Mouse (Mus musculus) left cerebral cortex, postnatal 36 days (tissue): Measurements from ENCODE around the gene Ptges3l. TPM values are rescaled to one million over a fixed set of nuclear protein-coding genes. Genes with fewer than 3 reads are reported as not detected.
"Not testable (repeated sequence)": the region's sequence is repeated elsewhere in the genome, so short reads cannot be mapped to it uniquely, and the experiment has no call there.

ENCODE experiments used
- DNase-seq, 2 experiments: peaks; one replicate each; pipeline ENCODE4 v3.0.0; 2021 to 2022; ENCODE audit warnings: low spot score in 2 of 2, mixed read lengths in 1 of 2
- intact Hi-C: fragments of 180-260 bp; cut with DNase I; formaldehyde crosslinking; loops from one replicate; pipeline ENCODE4 v1.15.1; 2025
- total RNA-seq, 2 experiments: library from RNA; stranded (reverse); gene quantifications; 2 replicates each; pipeline ENCODE4 v1.2.3; 2021

The Ptges3l gene
- 1 to 10 TPM; 3.3 to 4.7 TPM for total RNA-seq

DNA sequence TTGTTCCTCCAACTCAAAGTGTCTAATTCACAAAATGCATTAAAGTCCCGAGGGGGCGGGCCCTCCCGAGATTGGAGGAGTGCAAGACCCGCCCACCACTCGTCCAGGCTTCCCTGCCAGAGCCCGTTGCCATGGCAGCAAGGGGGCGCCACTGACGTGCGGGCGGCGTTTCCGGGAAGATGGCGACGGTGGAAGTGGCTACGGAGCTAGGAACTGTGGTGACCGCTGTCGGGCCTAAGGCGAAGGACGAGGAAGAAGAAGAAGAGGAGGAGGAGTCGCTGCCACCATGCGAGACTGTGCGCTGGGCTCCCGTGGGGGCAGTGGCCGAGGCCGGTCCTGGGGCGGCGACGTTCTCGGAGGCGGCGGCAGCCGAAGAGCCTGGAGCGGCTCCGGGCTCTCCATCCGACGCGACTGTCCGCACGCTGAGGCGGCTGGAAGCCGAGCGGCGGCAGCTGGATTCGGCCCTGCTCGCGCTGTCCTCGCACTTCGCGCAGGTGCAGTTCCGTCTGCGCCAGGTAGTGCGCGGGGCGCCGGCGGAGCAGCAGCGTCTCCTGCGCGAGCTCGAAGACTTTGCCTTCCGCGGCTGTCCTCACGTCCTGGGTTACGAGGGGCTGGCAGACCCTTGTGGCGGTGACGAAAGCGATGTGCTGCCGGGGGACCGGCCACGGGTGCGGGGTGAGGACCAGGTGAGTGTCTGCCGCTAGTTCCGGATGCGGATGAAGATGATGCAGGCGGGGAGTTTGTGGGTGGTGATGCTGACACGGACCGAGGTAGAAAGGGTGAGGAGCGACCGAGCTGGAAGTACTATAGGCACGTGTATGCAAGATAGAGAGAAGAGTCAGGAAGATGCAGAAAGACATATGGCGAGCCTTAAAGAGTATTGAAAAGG is at the start of gene Ptges3l, which contains the start of gene Rundc1:
Gene Ptges3l (minus strand): TSS at position 409 of the 889 bp plus-strand sequence.
Gene Rundc1 (plus strand): TSS at position 161 of the 889 bp plus-strand sequence.
- DNase-seq: peak; percentile 96 to 98
- intact Hi-C loops: no loop called here

DNA sequence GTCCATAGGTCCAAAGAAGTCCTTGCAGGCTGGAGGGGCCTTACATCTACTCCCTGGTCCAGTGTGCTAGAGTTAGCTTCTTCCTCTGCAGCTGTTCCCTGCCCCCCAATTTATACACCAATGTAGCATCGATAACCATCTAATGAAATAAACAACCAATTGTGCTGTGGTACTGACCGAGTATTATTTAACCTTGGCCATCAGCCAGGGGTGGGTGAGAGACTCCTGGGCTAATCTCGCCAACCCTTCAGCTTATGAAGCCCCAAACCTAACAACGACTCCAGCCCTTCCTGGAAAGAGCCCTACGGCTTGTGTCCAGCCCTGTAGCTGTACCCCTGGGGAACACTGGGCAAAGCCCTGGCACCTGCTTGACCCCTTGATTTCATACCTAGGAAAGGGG is 49.2 kb upstream of the Ptges3l start:
- intact Hi-C loops: no loop called here
- no peak for DNase-seq

DNA sequence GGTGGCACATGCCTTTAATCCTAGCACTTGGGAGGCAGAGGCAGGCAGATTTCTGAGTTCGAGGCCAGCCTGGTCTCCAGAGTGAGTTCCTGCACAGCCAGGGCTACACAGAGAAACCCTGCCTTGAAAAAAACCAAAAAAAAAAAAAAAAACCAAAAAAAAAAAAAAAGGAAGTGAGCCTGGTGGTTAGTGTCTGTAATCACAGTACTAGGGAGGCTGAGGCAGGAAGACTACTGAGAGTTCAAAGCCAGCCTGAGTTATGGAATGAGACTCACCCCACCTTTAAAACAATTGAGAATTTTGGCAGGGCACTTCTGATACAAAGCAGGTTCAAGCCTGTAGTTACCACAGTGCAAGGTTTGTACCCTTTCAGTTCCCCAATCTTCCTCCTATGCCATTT is 48.6 kb upstream of the Ptges3l start:
- DNase-seq, intact Hi-C loops: not testable (repeated sequence)

DNA sequence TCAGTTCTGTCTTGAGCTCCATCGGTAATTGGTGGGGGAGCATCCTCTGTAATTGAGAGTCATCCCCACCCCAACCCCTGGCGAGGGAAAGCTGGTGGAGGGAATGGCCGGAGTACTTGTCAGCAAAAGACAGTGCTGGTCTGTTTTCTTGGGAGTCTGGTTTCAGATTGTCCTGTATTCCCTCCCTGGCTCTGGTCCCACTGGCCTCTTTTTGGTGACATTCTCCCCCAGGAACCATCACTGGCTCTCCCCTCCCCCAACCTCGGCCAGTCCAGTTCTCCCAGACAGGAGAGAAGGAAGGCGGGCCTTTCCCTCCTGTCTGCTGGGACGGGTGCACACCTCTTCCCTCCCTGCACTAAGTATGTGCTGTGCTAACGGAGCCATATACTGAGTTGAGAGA is 47.2 kb upstream of the Ptges3l start:
- peak in 1 of 2 experiments; percentile 21 for DNase-seq
- intact Hi-C loops: no loop called here

DNA sequence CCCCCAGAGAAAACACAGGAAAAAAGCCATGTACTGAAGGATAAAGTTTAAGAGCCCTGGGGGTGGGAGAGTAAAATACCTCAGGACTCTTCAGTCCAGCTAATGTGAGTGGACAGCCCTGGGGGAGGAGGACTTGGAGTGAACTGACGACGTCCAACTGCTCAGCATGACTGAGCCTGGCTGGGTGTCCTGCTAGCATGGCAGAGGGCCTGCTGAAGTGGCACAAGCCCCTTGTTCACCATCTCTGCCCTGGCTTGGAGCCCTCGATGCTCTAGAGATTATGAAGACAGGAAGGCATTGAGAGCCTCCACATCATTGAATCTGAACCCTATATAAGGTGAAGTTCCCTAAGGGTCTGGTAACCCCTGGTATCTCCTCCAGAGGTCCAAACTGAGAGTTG is 46.8 kb upstream of the Ptges3l start:
- intact Hi-C loops: no loop called here
- no peak for DNase-seq

DNA sequence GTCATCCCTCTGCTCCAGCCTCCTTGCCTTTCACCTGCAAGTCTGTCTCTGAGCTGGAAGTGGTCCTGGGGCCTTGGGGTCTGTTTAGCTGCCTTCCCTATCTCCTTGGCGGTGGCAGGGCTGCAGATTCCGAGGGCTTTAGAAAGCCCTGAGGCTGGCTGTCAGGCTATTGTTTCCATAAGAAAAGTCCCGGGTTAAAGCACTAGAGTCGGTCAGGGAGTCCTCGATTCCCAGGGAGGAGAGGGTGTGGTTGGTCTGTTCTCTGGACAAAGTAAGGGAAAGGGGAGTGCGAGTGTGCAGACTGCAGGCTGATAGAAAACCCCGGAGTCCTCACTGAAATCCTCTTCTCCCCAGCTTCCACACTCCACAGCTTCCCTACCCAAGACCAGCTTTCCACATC is 45.1 kb upstream of the Ptges3l start:
- intact Hi-C loops: no loop called here

DNA sequence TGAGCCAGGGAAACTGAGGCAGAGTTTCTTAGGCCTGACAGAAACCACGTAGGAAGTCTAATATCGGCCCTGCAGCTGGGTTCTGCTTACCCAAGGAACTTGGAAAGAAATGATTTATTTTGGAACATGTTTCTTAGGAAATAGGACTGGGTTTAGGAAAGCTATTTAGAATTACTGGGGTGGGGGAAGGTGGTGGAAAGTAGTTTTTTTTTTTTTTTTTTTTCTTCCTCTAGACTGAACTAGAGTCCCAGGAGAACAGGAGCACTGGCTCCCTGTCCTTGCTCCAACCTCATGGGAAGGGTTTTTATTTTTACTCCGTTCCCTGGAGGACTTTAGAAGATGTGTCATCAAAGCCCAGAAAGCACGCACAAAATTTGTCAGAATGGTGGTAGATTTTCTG is 44.0 kb upstream of the Ptges3l start:
- intact Hi-C loops: loop anchor here (2.0 kb wide), 1 partner anchor 50 kb away; no protein-coding TSS in a partner anchor
- DNase-seq: no peak

More for the DNA sequence above, 45.1 kb upstream of the Ptges3l start:
- no peak for DNase-seq

DNA sequence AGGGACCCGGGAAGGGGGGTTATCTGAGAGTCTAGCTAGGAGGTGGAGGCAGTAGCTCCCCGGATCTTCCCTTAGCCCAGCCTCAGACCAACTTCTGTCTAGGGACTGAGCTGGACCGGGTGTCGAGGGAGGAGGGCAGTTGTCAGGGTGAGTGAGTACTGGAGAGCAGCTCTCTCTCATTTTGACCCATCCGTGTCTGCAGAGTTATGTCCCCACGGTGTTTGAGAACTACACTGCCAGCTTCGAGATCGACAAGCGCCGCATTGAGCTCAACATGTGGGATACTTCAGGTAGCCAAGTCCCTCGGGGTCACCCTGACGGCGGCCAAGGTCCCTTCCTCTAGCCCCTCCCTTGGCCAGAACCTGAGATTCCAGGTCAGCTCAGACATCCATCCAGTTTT is 43.6 kb upstream of the Ptges3l start:
- intact Hi-C loops: loop anchor here (2.0 kb wide), 1 partner anchor 50 kb away; no protein-coding TSS in a partner anchor
- DNase-seq: no peak

DNA sequence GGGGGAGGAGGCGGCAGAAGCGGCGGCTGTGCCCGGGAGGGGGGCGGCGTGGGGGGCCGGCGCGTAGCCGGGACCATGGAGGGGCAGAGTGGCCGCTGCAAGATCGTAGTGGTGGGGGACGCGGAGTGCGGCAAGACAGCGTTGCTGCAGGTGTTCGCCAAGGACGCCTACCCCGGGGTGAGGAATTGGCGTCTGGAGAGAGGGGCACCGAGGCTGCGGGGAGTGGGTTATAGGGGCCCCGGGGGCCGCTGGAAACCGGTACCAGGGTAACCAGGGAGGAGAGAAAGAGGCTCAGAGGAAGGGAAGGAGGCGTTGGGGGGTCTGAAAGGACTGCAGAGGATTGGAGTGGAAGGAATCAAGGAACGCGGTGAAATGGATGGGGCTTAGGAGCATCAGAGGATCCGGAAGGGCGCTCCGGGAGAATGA is 43.1 kb upstream of the Ptges3l start:
- peak in 1 of 2 experiments; percentile 25 for DNase-seq
- intact Hi-C loops: loop anchor here (2.0 kb wide), 1 partner anchor 51 kb away; no protein-coding TSS in a partner anchor

DNA sequence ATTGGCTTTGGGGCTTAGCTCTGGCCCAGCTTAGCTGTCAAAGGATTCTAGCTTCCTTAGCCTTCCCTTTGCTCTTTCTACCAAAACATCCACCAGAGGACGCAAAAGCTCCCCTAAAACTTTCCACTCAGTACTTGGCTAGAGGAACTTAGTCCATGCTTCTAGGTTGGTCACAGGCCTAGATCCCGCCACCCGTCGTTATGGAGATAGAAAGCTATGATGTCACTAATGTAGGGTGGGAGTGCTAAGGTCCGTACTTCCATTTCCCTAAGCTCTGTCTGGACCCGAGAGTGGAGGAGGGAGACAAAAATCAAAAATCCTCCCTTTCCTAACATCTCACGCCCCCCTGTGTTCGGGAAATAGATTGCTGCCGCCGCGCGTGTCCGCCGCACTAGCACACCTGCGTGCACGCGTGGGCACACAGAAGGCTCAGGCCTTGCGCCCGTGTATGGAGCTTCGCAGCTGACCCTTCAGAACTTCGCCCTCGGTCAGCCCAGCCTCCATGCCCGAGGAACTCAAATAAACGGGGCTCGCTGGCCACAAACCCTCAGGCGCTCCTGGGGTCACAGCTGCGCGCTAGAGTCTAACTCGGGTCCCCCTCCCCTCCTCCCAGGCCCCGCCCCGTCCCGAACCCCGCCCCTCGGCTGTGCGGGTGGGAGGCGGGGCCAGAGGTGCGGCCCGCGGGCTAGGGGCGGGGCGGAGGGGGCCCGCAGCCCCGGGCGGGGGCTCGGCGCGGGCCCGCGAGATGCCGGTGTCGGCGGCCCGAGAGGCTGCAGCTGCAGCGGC is 42.5 kb upstream of the Ptges3l start:
- DNase-seq: peak; percentile 47 to 55
- intact Hi-C loops: loop anchor here (2.0 kb wide), 2 partner anchors 51 to 85 kb away; partner anchors contain the start of gene Nbr1

DNA sequence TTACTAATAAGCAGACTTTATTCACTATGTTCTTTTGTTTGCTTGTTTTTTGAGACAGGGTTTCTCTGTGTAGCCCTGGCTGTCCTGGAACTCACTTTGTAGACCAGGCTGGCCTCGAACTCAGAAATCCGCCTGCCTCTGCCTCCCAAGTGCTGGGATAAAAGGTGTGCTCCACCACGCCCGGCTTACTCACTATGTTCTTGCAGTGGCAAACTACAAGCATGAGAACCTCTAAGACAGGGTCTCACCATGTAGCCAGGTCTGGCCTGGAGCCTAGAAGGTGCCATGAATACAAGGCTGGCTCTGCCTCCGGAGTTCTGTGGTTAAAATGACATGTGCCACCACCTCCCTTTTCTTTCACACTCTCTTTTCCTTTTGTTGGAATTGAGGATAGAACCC is 41.4 kb upstream of the Ptges3l start:
- intact Hi-C loops: loop anchor here (2.0 kb wide), 1 partner anchor 86 kb away; the partner anchor contains the start of gene Nbr1
- DNase-seq: not testable (repeated sequence)

DNA sequence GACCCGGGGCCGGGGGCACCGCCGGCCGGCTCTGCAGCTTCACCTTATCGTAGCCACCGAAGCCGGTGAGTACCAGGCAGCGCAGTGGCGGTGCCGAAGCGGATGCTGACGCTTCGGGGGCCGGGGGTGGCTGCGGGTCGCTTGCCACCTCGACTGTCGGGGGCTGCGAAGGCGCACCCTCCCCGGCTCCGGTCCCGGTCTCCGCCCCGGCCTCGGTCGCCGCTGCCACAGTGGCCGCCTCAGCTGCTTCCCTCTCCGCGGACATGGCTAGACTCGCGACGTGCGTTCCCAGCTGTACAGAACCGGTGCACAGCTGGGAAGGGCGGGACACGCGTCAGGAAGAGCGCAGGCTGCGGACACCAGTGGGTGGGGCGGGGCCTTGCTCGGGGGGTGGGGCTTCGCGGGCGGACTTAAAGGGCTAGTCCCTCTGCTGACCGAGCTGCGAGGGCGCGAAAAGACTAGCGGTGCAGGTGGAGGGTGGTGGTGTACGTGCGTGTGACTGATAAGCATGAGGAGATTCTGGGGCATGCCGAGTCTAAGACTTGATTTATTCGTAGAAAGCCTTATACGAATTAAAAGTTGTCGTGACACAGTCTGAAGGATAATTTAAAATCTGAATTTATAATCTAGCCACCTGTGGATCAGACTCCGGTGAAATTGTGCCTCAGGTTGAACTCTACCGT is 40.9 kb upstream of the Ptges3l start, which contains the start of gene Vat1:
Gene Vat1 (minus strand): TSS at position 362 of the 683 bp plus-strand sequence.
- peak; percentile 50 to 64 for DNase-seq
- intact Hi-C loops: loop anchor here (2.0 kb wide), 1 partner anchor 87 kb away; the partner anchor contains the start of gene Nbr1

DNA sequence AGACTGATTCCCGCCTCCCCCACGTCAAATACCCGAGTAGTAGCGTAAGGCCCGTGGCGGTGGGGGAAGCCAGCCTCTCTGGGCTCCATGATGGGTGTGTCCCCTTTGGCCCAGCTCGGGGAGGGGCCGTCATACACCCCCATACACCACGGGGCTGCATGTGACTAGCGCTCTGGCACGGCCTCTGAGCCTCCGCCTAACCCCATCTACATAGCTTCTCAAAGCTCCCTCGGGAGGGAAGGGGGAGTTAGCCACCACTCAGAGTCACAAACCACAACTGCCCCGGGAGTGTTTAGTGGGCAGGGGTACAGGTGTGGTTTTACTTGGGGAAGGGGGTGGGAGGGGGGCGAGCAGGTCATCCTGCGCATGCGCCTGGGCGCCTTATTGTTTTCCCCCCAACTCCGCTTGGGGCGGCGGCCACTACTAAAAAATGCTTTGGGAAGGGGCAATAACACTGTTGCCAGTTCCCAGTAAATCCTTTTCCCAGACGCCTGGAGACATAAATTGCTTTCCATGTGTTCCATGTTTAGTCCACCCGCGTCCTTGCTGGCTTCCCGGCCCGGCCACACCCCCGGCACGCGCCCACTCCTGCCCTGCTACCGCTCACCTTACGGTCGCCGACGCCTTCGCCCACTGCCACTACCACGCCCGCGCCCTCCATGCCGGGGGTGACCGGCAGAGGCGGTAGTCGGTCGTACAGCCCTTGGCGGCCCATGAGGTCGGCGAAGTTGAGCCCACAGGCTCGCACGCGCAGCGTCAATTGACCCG is 40.2 kb upstream of the Ptges3l start:
- peak; percentile 22 to 32 for DNase-seq
- intact Hi-C loops: no loop called here

DNA sequence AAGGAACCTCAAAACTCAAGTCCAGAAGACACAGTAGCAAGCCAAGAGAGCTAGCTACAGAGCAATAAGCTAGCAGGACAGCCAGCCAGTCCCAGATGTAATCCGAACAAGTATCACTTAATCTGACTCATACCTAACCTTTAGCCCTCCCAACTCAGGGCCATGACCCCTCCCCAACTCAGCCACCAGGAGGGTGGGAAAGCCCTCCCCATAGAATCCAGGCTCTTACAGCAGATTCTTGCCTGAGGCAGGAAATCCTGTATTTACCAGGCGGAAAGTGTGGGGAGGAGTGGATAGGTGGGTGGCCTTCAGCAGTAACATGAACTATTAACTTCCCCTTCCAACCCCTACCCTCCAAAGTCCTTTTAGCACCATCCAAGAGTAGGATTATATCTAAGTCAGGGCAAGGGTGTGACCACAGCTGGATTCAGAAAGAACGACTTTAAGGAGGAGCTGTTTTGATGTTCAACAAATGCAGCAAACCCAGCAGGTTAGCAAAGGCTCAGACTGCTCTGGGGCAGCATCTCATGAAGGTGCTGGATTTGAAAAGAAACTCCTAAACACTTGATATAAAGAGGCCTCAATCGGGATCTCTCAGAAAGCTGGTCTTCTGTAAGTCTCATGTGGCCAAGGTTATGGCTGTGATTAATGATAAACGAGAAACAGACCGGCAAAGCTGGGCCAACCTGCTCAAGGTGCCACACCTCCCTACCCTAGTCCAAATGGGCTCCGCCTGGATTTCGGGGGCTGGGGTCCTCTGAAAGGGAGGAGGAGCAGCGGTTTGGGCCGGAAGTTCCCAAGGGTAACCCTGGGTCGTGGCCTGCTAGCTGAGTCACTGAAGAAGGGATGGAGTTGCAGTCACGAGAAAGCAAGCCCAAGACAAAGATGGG is 39.3 kb upstream of the Ptges3l start, which contains the start of gene Rnd2:
Gene Rnd2 (plus strand): TSS at position 789 of the 890 bp plus-strand sequence.
- peak in 1 of 2 experiments; percentile 7 for DNase-seq
- intact Hi-C loops: no loop called here

DNA sequence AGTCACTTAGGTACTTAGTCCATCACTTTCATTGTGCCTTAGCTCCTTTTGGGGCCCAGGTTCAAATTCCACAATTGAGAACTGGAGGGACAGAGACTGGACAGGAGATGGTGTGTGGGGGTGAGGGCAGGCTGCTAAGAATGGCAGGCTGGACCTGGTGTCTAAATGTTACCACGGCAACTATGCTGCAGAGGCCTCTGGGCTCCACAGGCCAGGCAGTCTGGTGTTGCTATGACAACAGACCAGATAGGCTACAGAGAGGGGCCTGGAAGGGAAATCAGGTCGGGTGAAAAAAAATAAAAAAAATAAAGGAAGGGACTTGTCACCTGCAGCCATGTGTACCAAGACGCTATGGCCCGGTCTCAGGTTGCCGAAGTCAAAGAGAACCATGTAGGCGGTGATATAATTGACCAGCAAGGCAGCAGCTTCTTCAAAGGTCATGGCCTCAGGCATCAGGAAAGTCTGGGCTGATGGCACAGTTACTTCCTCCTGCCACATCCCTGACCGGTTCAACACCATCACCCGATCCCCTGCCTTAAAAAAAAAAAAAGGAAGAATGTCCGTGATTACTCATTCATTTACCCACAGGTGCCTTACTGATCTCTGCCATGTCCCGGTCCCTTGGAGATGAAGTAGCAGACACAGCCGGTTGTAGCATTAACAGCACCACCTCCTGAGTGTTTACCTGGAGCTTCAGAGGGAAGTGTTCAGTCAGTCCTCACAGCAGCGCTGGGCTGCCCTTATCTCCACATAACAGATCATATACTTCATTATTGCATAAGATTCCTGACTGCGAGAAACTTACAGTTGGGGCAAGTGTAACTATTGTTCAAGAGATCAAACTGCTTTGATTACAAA is 37.7 kb upstream of the Ptges3l start:
- intact Hi-C loops: no loop called here

DNA sequence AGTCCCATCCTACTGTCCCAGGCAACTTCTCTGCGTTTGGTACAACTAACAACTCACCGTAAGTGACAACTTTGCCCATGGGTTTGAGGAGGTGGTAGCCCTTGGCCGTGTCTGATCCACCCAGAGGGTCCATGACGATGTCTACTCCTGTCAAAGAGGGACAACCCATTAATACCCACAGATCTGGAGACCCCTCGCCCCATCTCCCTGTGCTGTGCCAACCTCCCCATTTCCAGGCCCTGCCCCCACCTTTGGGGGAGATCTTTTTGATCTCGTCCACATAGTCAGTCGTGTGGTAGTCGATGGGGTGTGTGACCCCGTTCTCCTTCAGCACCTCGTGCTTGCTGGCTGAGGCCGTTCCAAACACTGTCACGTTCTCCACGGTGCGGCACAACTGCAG is 37.0 kb upstream of the Ptges3l start:
- intact Hi-C loops: no loop called here
- DNase-seq: no peak

More for the DNA sequence above, 37.7 kb upstream of the Ptges3l start:
- no peak for DNase-seq

DNA sequence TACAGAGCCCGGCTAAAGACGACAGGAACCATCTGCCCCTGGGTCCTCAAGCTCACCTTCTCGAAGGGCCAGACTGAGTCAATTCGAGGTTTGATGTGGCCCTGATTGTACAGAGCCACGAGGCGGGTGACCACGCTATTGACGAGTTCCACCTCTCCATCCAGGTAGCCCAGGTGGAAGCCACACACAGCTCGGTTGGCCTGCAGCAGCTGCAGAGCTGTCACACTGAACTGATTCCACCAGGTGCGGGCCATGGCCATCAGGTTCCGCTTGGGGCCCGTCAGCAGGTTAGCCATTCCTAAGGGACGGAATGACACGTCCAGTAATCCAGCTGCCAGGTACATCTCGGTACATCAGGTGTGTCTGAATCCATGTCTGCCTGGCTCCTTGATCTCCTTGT is 35.2 kb upstream of the Ptges3l start:
- no peak for DNase-seq
- intact Hi-C loops: no loop called here
